Mouse (Mus musculus) ES-E14 (cell line): ENCODE results near the gene Borcs6.

ENCODE experiments used
- HCFC1 ChIP-seq: IDR thresholded peaks from 2 replicates; pipeline ENCODE4 v1.6.1; 2012; ENCODE audit warnings: low read length, inconsistent platforms, borderline replicate concordance; ENCODE audit not compliant: insufficient read depth
- MAFK ChIP-seq: IDR thresholded peaks from 2 replicates; pipeline ENCODE4 v1.6.1; 2014; ENCODE audit warnings: mild to moderate bottlenecking, low read depth, low read length, inconsistent platforms; ENCODE audit not compliant: insufficient read depth
- ZC3H11A ChIP-seq: IDR thresholded peaks from 2 replicates; pipeline ENCODE4 v1.6.1; 2012; ENCODE audit warnings: low read depth, mild to moderate bottlenecking, inconsistent platforms, low read length, borderline replicate concordance
- ZNF384 ChIP-seq: IDR thresholded peaks from 2 replicates; pipeline ENCODE4 v1.6.1; 2012; ENCODE audit warnings: low read depth, low read length, inconsistent platforms

DNA sequence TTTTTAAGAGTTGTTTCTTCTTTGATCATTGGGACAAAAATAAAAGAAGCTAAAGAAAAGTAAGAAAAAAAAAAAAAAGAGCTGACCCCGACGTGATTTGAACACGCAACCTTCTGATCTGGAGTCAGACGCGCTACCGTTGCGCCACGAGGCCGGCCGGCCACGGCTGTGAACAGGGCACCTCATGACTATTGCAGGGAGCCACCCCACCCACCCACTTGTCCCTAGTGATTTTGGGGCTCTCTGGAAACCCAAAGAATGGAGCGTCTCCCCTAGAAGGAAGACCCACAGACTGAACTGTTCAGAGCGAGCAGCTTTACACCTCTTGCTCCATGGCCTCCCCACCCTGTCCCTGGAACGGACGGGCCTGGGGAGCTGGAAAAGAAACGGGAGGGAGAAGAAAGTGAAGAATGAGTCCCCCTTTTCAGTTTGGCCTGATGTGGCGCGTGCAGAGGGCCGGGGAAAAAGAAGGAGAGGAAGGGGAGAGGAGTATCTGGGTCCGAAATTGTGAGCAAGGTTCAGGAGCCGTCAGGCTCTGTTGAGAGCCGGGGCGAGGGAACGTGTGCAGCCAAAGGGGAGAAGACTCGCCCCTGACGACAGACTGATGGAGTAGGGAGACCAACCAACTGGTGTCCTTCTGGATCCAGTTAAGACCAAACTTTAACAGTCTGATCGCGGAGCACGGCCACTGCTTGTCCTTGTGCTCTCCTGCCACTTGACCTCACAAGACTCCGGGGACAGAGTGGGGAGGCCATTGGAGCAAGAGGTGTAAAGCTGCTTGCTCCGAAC is 4.1 kb downstream of the Borcs6 start:
- 0 out of 2 replicates have a peak, but pooled peaks have one; percentile 26 for TF ChIP-seq MAFK
- no peak for TF ChIP-seq HCFC1
- no peak for TF ChIP-seq ZC3H11A
- TF ChIP-seq ZNF384: peak; percentile 98
